Comparison of ENCODE assay signal across 8 mouse cellular contexts in the genomic region with DNA sequence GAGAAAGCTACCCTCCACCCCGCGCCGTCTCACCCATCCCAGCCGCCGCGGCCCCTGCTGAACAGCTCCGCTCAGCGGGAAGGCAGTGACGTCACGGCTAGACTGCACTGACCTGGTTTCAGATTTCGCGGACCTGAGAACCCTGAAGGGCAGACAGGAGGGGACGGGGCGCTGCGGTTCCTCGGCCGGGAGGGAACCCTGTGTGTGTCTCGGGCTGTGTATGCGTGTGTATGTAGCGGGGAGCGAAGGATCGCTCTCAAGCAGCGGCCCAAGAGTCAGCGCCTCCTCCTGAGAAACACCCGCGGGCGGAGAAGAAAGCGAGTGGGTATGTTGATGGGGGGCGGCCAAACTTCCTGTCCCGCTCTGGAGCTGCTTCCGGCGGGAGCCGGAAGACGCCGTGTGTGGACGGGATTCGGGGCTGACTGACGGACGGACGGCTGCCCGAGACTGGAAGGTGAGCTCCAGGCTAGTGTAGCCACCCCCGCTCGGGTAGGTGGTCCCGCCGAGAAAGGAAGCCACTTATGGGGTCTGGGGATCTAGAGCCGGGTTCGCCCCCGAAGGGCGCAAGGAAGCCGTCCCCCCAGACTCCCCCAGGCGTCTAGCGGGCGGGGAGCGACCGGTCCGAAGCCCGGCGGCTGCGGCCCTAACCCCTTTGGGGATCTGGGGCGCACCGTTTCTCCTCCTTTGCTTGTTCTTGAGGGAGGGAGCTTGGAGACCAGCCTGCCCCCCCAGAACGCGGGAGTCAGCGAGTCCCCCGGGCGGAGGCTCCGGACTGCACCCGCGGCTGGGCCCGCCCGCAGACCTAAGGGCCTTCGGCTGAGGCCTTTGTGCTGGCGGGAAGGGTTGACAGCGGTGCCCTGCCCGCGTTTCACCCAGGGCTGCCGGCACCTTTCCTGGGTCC. TPM values are rescaled to one million over a fixed set of nuclear protein-coding genes. Genes with fewer than 3 reads are reported as not detected.
DNase-seq lines count a peak whose midpoint lies in the region; ATAC-seq lines count a peak whose summit lies in the region.

A gene (plus strand): TSS at position 132 of the 901 bp plus-strand sequence.

- H3K27ac ChIP-seq in forebrain, embryonic 11.5 days (ENCODE audit: low read depth, low read length): peak within 1 kb of the TSS; percentile 92
- peak within 1 kb of the TSS; percentile 96 for H3K27ac ChIP-seq in heart, embryonic 16.5 days (ENCODE audit: low read length)
- H3K27ac ChIP-seq in liver, embryonic 15.5 days (replicated peaks): peak within 1 kb of the TSS; percentile 90
- H3K27ac ChIP-seq in neural tube, embryonic 12.5 days: peak within 1 kb of the TSS; percentile 57

- H3K27me3 ChIP-seq in forebrain, embryonic 11.5 days (ENCODE audit: control insufficient read depth, insufficient read depth, low read length): no peaks in the 10 kb centered on the region
- H3K27me3 ChIP-seq in heart, embryonic 16.5 days (ENCODE audit: control insufficient read depth, insufficient read depth, low read length): no peaks in the 10 kb centered on the region
- H3K27me3 ChIP-seq in liver, embryonic 15.5 days: no peaks in the 10 kb centered on the region
- H3K27me3 ChIP-seq in neural tube, embryonic 12.5 days (replicated peaks): no peaks in the 10 kb centered on the region

- 0% methylated on average over 76 of the region's 77 CpGs for WGBS in forebrain, embryonic 11.5 days
- WGBS in heart, embryonic 16.5 days: under 1% methylated on average over 75 of the region's 77 CpGs
- under 1% methylated on average over 76 of the region's 77 CpGs for WGBS in liver, embryonic 15.5 days (ENCODE audit: insufficient replicate concordance)
- under 1% methylated on average over 77 of the region's 77 CpGs for WGBS in neural tube, embryonic 12.5 days

- peak; percentile 51 to 68 for DNase-seq in CD8-positive naive resting alpha-beta T cell, adult 2 months (ENCODE audit: low read depth in 2 of 2, low spot score in 2 of 2)
- peak; percentile 75 for DNase-seq in c-Kit-positive CD71-negative TER-119-negative erythroid progenitor cells, embryonic 14.5 days (ENCODE audit: low read depth)
- peak; percentile 91 for DNase-seq in forebrain, embryonic 11.5 days (ENCODE audit: low spot score)
- peak; percentile 92 to 94 for DNase-seq in kidney, postnatal 36 days
- peak; percentile 75 for DNase-seq in telencephalon, adult 2 months (ENCODE audit: low read depth, low spot score)

- peak; percentile 93 for ATAC-seq in forebrain, embryonic 11.5 days (replicated peaks; ENCODE audit: low FRiP score)
- peak; percentile 95 for ATAC-seq in heart, embryonic 16.5 days (replicated peaks; ENCODE audit: extremely low read depth, insufficient read depth, low FRiP score)
- peak; percentile 86 for ATAC-seq in liver, embryonic 15.5 days (ENCODE audit: insufficient read depth)
- ATAC-seq in neural tube, embryonic 12.5 days (ENCODE audit: low FRiP score, low read depth): peak; percentile 94

- peak within 1 kb of the TSS; percentile 70 for H3K4me2 ChIP-seq in forebrain, embryonic 11.5 days (ENCODE audit: low read depth, low read length, severe bottlenecking)
- H3K4me2 ChIP-seq in heart, embryonic 16.5 days (ENCODE audit: low read depth, low read length): peak within 1 kb of the TSS; percentile 81
- peak within 1 kb of the TSS; percentile 91 for H3K4me2 ChIP-seq in liver, embryonic 15.5 days
- peak within 1 kb of the TSS; percentile 92 for H3K4me2 ChIP-seq in neural tube, embryonic 12.5 days (replicated peaks)

- peak within 1 kb of the TSS; percentile 98 for H3K4me3 ChIP-seq in forebrain, embryonic 11.5 days (ENCODE audit: low read depth, low read length)
- H3K4me3 ChIP-seq in heart, embryonic 16.5 days (ENCODE audit: low read length): peak within 1 kb of the TSS; percentile 100
- peak within 1 kb of the TSS; percentile 95 for H3K4me3 ChIP-seq in liver, embryonic 15.5 days (replicated peaks)
- H3K4me3 ChIP-seq in neural tube, embryonic 12.5 days: peak within 1 kb of the TSS; percentile 99

- no peaks in the 10 kb centered on the region for H3K9me3 ChIP-seq in forebrain, embryonic 11.5 days (ENCODE audit: control insufficient read depth, low read length)
- no peaks in the 10 kb centered on the region for H3K9me3 ChIP-seq in heart, embryonic 16.5 days (replicated peaks; ENCODE audit: control insufficient read depth, low read length)
- no peaks in the 10 kb centered on the region for H3K9me3 ChIP-seq in liver, embryonic 15.5 days (replicated peaks)
- no peaks in the 10 kb centered on the region for H3K9me3 ChIP-seq in neural tube, embryonic 12.5 days

- H3K36me3 ChIP-seq in forebrain, embryonic 11.5 days (ENCODE audit: control insufficient read depth, insufficient read depth, low read length): no peaks in the 10 kb centered on the region
- H3K36me3 ChIP-seq in heart, embryonic 16.5 days (ENCODE audit: control insufficient read depth, insufficient read depth): peaks cover 7% of the 10 kb centered on the region
- H3K36me3 ChIP-seq in liver, embryonic 15.5 days (replicated peaks): 0 out of 2 replicates have a peak, but pooled peaks cover 13% of the 10 kb centered on the region
- H3K36me3 ChIP-seq in neural tube, embryonic 12.5 days: no peaks in the 10 kb centered on the region

- H3K9ac ChIP-seq in forebrain, embryonic 11.5 days (ENCODE audit: low read length): peak within 1 kb of the TSS; percentile 96
- H3K9ac ChIP-seq in heart, embryonic 16.5 days (ENCODE audit: low read length): peak within 1 kb of the TSS; percentile 99
- H3K9ac ChIP-seq in liver, embryonic 15.5 days: peak within 1 kb of the TSS; percentile 99
- peak within 1 kb of the TSS; percentile 96 for H3K9ac ChIP-seq in neural tube, embryonic 12.5 days

- H3K4me1 ChIP-seq in forebrain, embryonic 11.5 days (replicated peaks; ENCODE audit: control insufficient read depth, insufficient read depth, low read length): 0 out of 2 replicates have a peak, but pooled peaks cover 4% of the 10 kb centered on the region
- H3K4me1 ChIP-seq in heart, embryonic 16.5 days (ENCODE audit: control insufficient read depth, insufficient read depth, low read length): peaks cover 16% of the 10 kb centered on the region
- peaks cover 45% of the 10 kb centered on the region for H3K4me1 ChIP-seq in liver, embryonic 15.5 days (replicated peaks)
- H3K4me1 ChIP-seq in neural tube, embryonic 12.5 days: peaks cover 14% of the 10 kb centered on the region

RNA-seq across cellular contexts. Expression of the gene that starts here (rescaled TPM):
- 121 and 129 TPM in 2 replicates for polyA plus RNA-seq in forebrain, embryonic 11.5 days (2014; fragmentation: Nextera tagmentation; extraction: Ambion mirVana)
- 54.0 and 54.5 TPM in 2 replicates for polyA plus RNA-seq in heart, embryonic 16.5 days (2015; fragmentation: Nextera tagmentation; extraction: Ambion mirVana)
- polyA plus RNA-seq in liver, embryonic 15.5 days (2015; fragmentation: Nextera tagmentation; extraction: Ambion mirVana): 35.4 and 38.4 TPM in 2 replicates
- 108 and 111 TPM in 2 replicates for polyA plus RNA-seq in neural tube, embryonic 12.5 days (2016; fragmentation: Nextera tagmentation; extraction: Ambion mirVana)

Comparison
In these comparisons a context has a peak if more than half of its experiments do, and no peak if none do; other contexts are left out.
1. Peak in every context shown above with its lines: DNase-seq, ATAC-seq, H3K4me3 ChIP-seq and H3K27ac ChIP-seq.